Mouse (Mus musculus): ENCODE data around the gene Lmntd1. TPM values are rescaled to one million over a fixed set of nuclear protein-coding genes. Genes with fewer than 3 reads are reported as not detected.

The Lmntd1 gene
- polyA plus RNA-seq, 1 experiment: 0.38 TPM

- Histone ChIP-seq H3K27me3 (ENCODE audit: control insufficient read depth, insufficient read depth, low read length) (no peaks in the 10 kb centered on the region), H3K4me1 (replicated peaks; ENCODE audit: control insufficient read depth, insufficient read depth, low read length) (no peaks in the 10 kb centered on the region), H3K36me3 (ENCODE audit: control insufficient read depth, insufficient read depth, low read length) (no peaks in the 10 kb centered on the region), H3K4me3 (ENCODE audit: control insufficient read depth, insufficient read depth, low read length) (no peak overlapping the region), H3K27ac (ENCODE audit: control insufficient read depth, insufficient read depth, low read length) (no peak overlapping the region)
- TF ChIP-seq POLR2A (IDR thresholded peaks at IDR 0.05; ENCODE audit: control insufficient read depth, extremely low read depth, insufficient read depth, low read length, poor library complexity) (no peak), CTCF (IDR thresholded peaks at IDR 0.05; ENCODE audit: borderline replicate concordance, control insufficient read depth, extremely low read depth, insufficient read depth, low read length, poor library complexity) (no peak)
- no peak for DNase-seq
- WGBS: 88% methylated on average over 6 of the region's 6 CpGs
Observed at GRCm38 (mm10) chr6:145573250-145574013, 40.7 kb downstream of the Lmntd1 start.

GRCm38 (mm10) chr6:145568701-145569100 is 45.4 kb downstream of the Lmntd1 start:
- H3K36me3 ChIP-seq (ENCODE audit: control insufficient read depth, insufficient read depth, low read length): no peaks in the 10 kb centered on the region
- no peak overlapping the region for H3K27ac ChIP-seq (ENCODE audit: control insufficient read depth, insufficient read depth, low read length)
- TF ChIP-seq CTCF (IDR thresholded peaks at IDR 0.05; ENCODE audit: borderline replicate concordance, control insufficient read depth, extremely low read depth, insufficient read depth, low read length, poor library complexity): no peak
- no peaks in the 10 kb centered on the region for H3K27me3 ChIP-seq (ENCODE audit: control insufficient read depth, insufficient read depth, low read length)
- 91% methylated on average over 3 of the region's 3 CpGs for WGBS
- no peak overlapping the region for H3K4me3 ChIP-seq (ENCODE audit: control insufficient read depth, insufficient read depth, low read length)
- no peak for DNase-seq
- H3K4me1 ChIP-seq (replicated peaks; ENCODE audit: control insufficient read depth, insufficient read depth, low read length): no peaks in the 10 kb centered on the region

- 96% methylated on average over 3 of the region's 3 CpGs for WGBS
- H3K27ac ChIP-seq (ENCODE audit: control insufficient read depth, insufficient read depth, low read length): no peak overlapping the region
- no peak for DNase-seq
- no peak overlapping the region for H3K4me3 ChIP-seq (ENCODE audit: control insufficient read depth, insufficient read depth, low read length)
- no peaks in the 10 kb centered on the region for H3K27me3 ChIP-seq (ENCODE audit: control insufficient read depth, insufficient read depth, low read length)
- TF ChIP-seq CTCF (IDR thresholded peaks at IDR 0.05; ENCODE audit: borderline replicate concordance, control insufficient read depth, extremely low read depth, insufficient read depth, low read length, poor library complexity) (no peak), POLR2A (IDR thresholded peaks at IDR 0.05; ENCODE audit: control insufficient read depth, extremely low read depth, insufficient read depth, low read length, poor library complexity) (no peak)
- no peaks in the 10 kb centered on the region for H3K36me3 ChIP-seq (ENCODE audit: control insufficient read depth, insufficient read depth, low read length)
- no peaks in the 10 kb centered on the region for H3K4me1 ChIP-seq (replicated peaks; ENCODE audit: control insufficient read depth, insufficient read depth, low read length)
Observed at GRCm38 (mm10) chr6:145567832-145568231, 46.3 kb downstream of the Lmntd1 start.

GRCm38 (mm10) chr6:145567296-145567695 is 46.8 kb downstream of the Lmntd1 start:
- H3K27ac ChIP-seq (ENCODE audit: control insufficient read depth, insufficient read depth, low read length): no peak overlapping the region

GRCm38 (mm10) chr6:145565663-145566062 is 48.5 kb downstream of the Lmntd1 start:
- TF ChIP-seq CTCF (IDR thresholded peaks at IDR 0.05; ENCODE audit: borderline replicate concordance, control insufficient read depth, extremely low read depth, insufficient read depth, low read length, poor library complexity) (no peak), POLR2A (IDR thresholded peaks at IDR 0.05; ENCODE audit: control insufficient read depth, extremely low read depth, insufficient read depth, low read length, poor library complexity) (no peak)
- Histone ChIP-seq H3K4me3 (ENCODE audit: control insufficient read depth, insufficient read depth, low read length) (no peak overlapping the region), H3K36me3 (ENCODE audit: control insufficient read depth, insufficient read depth, low read length) (no peaks in the 10 kb centered on the region), H3K4me1 (replicated peaks; ENCODE audit: control insufficient read depth, insufficient read depth, low read length) (no peaks in the 10 kb centered on the region), H3K27me3 (ENCODE audit: control insufficient read depth, insufficient read depth, low read length) (no peaks in the 10 kb centered on the region), H3K27ac (ENCODE audit: control insufficient read depth, insufficient read depth, low read length) (no peak overlapping the region)
- no peak for DNase-seq
- WGBS: 97% methylated on average over 5 of the region's 5 CpGs

More at GRCm38 (mm10) chr6:145567296-145567695, 46.8 kb downstream of the Lmntd1 start:
- DNase-seq: no peak
- 89% methylated on average over 8 of the region's 8 CpGs for WGBS
- Histone ChIP-seq H3K27me3 (ENCODE audit: control insufficient read depth, insufficient read depth, low read length) (no peaks in the 10 kb centered on the region), H3K4me1 (replicated peaks; ENCODE audit: control insufficient read depth, insufficient read depth, low read length) (no peaks in the 10 kb centered on the region), H3K4me3 (ENCODE audit: control insufficient read depth, insufficient read depth, low read length) (no peak overlapping the region), H3K36me3 (ENCODE audit: control insufficient read depth, insufficient read depth, low read length) (no peaks in the 10 kb centered on the region)
- TF ChIP-seq CTCF (IDR thresholded peaks at IDR 0.05; ENCODE audit: borderline replicate concordance, control insufficient read depth, extremely low read depth, insufficient read depth, low read length, poor library complexity): no peak
- no peak for TF ChIP-seq POLR2A (IDR thresholded peaks at IDR 0.05; ENCODE audit: control insufficient read depth, extremely low read depth, insufficient read depth, low read length, poor library complexity)

GRCm38 (mm10) chr6:145564671-145565070 is 49.4 kb downstream of the Lmntd1 start:
- no peak for DNase-seq
- no peaks in the 10 kb centered on the region for H3K36me3 ChIP-seq (ENCODE audit: control insufficient read depth, insufficient read depth, low read length)
- WGBS: 87% methylated on average over 4 of the region's 4 CpGs
- TF ChIP-seq CTCF (IDR thresholded peaks at IDR 0.05; ENCODE audit: borderline replicate concordance, control insufficient read depth, extremely low read depth, insufficient read depth, low read length, poor library complexity) (no peak), POLR2A (IDR thresholded peaks at IDR 0.05; ENCODE audit: control insufficient read depth, extremely low read depth, insufficient read depth, low read length, poor library complexity) (no peak)
- H3K27me3 ChIP-seq (ENCODE audit: control insufficient read depth, insufficient read depth, low read length): no peaks in the 10 kb centered on the region
- H3K4me3 ChIP-seq (ENCODE audit: control insufficient read depth, insufficient read depth, low read length): no peak overlapping the region
- H3K4me1 ChIP-seq (replicated peaks; ENCODE audit: control insufficient read depth, insufficient read depth, low read length): no peaks in the 10 kb centered on the region
- H3K27ac ChIP-seq (ENCODE audit: control insufficient read depth, insufficient read depth, low read length): no peak overlapping the region
